Mouse (Mus musculus) R1 (cell line): ENCODE measurements around the gene Swsap1.
A peak's percentile ranks its signal among the peaks of the same experiment; 100 is the strongest.

Experiments
- DNase-seq: peaks from one replicate; pipeline ENCODE4 v3.0.0-alpha.2; 2018; ENCODE audit warnings: low read depth, low spot score

The Swsap1 gene

DNA sequence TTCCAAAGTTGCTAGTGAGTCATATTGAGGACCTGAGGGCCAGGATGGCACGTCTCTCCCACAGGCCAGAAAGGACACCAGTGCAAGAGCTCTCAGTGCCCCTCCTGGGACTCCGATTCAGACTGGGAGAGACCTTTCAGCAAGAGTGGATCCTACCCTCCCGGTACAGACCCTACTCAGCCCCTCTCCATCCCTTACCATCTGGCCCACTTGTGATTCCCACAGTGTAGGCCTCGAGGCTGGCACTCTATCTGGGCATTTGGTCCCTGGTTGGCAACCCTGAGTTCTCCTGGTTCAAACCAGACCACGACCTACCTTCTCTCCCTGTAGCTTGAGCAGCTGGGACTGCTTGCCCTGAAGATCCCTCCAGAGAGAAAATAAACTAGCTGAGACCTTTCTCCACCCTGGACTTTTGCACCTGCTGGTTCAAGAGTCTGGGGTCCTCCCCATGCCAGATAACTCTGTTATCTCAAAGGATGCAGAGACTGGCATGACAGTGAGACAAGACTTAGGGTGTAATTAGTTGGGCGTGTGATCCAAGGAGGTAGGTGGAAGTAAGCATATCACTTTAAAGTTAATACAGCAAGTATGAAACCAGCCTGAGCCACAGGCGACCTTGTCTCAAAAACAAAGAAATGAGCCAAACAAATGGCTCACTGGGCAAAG lies 20.0 kb upstream of the Swsap1 start:
- no peak for DNase-seq

DNA sequence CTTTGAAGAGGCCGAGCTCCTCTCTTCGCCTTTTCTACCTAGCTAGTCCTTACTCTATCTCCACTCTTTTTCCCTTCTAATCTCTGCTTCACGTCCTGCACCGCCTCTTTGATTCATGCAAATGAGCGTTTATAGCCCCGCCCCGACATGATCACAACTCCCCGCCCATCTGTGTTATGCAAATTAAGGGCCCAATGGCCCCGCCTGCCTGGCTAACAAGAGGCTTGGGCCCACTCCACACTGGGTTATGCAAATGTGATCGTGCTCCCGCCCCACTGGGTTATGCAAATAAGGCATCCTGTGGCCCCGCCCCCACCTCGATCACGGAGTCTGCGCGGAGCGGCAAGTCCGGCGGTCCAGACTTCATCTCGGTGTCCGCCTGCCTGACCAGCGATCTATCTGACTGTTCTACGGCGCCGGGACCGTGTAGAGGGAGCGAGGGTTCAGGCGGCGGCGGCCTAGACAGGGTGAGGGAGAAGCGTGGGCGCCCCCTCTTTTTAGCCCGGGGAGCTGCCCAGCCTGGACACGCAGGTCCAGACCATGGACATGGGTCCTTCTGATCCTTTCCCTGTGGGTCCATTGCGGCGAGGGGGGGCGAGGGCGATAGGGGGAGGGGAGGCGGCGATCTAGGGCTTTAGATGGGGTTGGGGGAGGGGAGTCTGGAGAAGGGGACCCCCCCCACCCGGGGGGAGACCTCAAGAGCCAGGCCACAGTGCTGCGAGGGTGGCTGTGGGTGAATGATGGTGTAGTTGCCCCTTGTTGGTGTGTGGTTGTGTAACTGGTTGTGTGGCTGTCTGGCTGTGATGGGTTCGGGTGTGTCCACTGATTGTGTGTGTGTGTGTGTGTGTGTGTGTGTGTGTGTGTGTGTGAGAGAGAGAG lies 18.6 kb upstream of the Swsap1 start, which contains the start of gene Plppr2:
TSS of gene Plppr2 (plus strand) at position 342 of the 879 bp plus-strand sequence.
- peak; percentile 98 for DNase-seq

DNA sequence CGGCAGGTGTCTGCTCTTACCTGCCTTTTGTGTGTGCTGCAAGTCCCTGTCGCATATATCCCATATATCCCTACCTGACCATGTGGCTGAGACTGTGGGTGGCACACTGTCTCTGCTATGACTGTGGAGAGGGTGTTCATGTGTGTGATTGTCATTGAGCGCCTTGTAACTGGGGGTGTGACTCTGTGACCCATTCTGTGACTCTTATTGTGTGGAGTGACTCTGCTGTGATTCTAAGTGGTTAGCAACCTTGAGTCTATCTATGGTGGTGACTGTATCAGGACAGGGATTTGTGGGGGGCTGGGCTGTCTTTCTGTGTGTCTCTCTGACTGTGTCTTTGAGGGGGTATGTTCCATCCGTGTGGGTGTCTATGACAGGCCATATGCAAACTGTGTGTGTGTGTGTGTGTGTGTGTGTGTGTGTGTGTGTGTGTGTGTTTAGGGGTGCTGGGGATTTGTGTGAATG lies 17.8 kb upstream of the Swsap1 start:
- DNase-seq: no peak

DNA sequence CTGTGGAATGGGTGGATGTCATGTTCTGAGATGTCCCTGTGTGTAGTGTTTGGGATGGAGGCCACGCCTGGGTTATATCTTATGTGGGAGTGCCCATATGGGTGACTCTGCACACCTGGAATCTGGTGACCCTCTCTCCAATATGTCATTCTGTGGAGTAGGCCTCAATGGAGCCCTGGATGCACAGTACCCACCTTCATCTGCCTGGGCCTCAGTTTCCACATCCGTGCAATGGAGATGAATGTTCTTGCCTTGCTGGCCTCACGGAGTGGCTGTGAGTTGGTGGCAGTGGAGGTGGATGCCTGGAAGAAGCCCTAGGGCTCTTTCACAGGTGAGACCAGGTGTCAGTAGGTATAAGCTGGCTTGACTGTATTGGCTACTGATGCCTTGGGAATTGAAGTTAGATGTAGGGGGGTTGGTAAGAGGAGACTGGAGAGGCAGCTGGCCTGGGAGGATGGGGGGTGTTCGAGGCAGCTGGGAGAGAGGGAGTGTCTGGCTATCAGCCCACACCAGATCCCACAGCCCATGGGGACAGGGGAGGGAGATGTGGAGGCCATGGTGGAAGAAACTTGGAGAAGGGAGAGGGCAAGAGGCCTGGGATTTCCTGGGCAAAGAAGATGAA lies 17.2 kb upstream of the Swsap1 start:
- no peak for DNase-seq

DNA sequence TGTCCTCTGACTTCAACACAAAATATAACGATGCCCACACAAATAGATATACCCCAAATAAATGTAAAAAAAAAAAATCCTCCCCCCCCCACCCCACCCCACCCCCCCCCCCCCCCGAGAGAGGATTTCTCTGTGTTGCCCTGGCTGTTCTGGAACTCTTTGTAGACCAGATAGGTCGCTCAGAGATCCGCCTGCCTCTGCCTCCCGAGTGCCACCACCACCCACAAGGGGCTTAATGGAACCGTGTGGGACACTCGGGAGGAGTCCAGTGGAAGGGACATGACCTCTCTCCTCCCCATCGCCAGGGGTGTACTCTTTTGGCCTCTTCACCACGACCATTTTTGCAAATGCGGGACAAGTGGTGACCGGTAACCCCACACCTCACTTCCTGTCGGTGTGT lies 12.5 kb upstream of the Swsap1 start:
- no peak for DNase-seq

DNA sequence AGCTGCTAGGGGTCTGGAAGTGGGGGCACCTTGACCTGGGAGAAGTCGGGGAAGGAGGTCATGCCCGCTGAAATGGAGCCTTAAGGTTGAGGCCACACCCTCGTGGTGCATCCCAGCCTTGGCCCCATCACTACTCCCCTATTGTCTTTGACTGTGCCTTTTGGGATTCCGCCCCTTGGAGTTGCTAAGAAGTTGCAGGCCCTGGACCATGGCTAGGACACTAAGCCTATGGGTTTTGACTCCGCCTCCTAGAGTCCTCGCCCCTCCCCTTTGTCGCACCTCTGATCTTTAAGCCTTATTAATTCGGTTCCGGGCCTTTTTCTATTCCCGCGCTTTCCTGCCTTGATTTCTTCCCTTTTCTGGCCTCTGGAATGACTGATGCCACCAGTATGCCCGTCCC lies 11.9 kb upstream of the Swsap1 start:
- peak; percentile 76 for DNase-seq

DNA sequence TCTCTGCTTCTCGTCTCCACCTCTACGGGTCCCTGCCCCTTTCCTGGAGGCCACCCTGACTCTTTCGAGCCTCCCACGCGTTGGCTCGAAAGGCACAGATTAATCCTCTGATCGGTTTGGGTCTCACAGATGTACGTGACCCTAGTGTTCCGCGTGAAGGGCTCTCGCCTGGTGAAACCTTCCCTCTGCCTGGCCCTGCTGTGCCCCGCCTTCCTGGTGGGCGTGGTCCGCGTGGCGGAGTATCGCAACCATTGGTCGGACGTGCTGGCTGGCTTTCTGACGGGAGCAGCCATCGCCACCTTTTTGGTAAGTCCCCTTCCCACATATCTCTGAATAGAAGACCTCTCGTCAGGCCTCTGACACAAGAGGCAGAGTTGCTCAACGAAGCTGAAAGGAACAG lies 11.3 kb upstream of the Swsap1 start:
- DNase-seq: peak; percentile 85

DNA sequence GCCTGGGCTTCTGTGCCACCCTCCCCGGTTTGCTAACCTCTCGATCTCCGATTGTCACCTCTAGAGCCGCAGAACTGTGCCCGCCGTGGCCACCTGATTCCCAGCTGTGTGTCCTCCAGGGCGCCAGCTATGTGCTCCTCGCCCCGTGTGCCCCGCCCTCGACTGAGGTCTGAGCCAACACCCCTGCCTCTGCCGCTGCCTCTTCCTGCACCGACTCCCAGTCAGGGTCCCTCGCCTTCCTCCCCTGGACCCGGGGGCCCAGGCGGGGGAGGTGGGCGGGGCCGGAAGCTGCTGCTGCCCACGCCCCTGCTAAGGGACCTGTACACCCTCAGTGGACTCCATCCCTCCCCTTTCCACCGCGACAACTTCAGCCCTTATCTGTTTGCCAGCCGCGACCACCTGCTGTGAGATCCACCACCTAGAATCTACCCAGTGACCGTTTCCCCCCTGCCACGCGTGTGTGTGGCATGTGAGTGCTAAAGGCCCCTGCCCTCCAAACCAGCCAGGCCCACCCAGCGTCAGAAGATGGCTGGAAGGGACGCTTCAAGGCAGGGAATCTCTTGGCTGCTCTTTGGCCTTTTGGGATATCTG lies 7.9 kb upstream of the Swsap1 start:
- DNase-seq: no peak

DNA sequence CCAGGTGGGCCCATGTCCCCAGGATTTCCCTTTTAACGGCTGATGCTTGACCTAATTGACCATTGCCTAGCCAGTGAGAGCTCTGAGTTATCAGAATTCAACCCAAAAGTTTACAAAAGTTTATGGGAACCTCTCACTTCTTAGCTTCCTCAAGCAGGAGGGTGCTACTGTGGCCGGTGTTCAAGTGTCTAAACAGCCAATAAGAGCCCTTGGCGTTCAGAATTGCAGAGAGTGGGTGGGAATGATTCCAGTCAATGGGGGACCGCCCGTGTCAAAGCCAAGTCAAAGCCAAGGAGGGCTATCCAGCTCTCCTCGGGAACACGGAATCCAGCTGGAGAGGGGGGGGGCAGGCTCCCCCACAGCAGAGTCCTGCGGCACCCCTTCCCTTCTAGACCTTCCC lies 7.4 kb upstream of the Swsap1 start:
- no peak for DNase-seq

DNA sequence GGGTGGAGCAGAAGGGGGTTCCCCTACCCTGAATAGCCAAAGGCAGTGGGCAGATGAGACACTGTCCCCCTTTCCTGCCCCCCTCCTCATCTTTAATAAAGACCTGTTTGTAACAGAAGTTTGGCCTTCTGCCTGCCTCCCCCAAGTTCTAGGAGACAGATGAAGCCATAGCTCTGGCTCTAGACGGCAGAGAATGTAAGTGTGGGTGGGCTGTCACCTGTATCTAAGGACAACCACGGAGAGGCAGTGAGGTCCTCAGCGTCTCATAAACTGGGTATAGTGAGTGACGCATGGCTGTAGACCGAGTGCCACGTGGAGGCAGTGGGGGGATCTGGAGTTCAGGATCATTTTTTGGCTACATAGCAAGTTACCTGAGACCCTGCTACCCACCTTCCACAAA lies 6.8 kb upstream of the Swsap1 start:
- no peak for DNase-seq

DNA sequence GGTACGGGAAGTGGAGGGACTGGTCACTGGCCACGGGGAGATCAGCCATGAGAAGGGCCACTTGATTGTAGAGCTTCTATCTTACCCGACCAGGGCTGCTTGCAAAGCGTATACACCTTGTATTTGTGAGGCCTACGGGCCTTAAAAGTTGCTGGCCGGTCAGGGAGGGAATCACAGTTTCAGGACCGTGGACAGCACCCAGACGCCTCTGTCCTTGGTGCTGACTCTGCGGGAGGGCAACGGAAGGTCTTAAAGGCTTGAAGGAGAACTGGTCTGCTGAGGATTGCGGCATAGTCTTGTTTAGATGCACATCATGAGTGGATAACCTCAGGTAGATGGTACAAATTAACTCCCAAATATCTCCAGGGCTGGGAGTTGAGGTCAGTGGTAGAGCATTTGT lies 5.2 kb upstream of the Swsap1 start:
- DNase-seq: peak; percentile 63

DNA sequence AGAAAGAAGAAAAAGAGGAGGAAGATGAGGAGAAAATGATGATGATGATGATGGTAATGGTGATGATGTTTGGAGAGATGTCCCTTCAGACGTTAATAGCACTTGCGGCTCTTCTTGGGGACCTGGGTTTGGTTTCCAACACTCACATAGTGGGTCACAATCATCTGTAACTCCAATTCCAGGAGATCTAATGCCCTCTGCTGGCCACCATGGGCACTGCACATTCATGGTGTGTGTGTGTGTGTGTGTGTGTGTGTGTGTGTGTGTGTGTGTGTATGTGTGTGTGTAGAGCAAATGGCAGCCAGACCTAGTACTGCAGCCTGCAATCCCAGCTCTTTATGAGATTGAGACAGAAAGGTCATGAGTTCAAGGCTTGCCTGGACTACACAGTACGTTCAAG lies 3.6 kb upstream of the Swsap1 start:
- peak; percentile 72 for DNase-seq

DNA sequence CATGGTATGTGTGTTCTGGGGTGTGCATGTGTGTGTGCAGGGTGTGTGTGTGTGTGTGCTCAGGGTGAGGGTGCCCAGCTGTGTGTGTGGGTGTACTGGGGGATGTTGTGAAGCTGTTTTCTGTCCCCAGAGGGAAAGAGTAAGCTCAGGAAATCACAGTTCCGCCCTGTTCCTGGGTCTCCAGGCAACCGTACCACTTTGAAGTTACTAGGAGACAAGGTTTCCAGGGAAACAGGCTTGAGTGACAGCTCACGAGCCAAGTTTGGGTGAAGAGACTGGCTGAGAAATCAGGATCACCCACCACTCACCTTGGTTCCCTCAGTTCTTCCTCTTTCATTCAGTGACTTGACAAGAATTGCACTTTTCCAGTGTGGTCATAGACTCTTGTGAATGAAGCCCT lies 2.0 kb upstream of the Swsap1 start:
- DNase-seq: peak; percentile 61

DNA sequence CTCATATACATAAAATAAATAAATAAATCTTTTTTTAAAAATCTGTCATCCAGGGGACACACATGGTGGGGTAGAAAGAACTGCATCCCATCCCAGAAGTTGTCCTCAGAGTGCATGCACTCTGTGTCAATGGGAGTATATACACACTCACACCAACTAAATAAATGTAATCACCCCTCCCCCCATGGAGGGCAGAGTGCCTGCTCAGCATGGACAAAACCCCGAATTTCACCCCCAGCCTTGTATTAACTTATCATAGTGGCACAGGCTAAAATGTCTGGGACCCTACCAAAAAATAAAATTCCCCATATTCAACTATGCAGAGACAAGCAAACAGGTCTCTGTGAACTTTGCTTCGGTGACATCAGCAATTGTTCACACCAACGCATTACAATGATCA lies 920 bp upstream of the Swsap1 start:
- DNase-seq: no peak

DNA sequence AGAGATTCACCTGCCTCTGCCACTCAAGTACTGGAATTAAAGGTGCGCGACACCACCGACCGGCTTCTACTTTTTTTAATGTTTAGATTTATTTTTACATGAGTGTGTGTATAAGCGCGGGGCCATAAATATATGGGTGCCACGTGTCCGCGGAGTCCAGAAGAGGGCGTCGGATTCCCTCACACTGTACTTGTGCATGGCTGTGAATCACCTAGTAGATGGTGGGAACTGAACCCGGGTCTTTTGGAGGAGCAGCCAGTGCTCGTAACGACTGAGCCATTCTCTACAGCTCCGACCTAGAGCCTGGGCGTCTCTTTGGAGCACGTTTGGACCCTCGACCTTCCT lies 358 bp upstream of the Swsap1 start:
- DNase-seq: no peak

DNA sequence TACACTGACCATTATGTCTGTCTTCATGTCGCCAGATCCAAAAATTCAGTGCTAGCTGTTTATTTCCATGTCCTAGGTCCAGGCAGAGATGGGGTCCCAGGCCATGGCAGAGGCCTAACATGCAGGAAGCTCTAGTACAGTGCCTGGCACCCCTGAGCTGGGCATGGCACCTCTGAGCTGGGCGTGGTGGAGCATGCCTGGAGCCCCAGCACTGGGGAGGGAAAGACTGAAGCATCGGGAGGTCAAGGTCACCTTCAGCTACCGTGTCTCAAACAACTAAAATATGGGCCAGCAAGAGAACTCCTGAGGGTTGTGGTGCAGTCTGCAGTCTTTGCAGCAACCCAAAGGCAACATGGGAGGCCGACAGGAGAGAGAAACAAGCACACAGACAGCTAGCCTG lies 2.8 kb downstream of the Swsap1 start:
- no peak for DNase-seq

DNA sequence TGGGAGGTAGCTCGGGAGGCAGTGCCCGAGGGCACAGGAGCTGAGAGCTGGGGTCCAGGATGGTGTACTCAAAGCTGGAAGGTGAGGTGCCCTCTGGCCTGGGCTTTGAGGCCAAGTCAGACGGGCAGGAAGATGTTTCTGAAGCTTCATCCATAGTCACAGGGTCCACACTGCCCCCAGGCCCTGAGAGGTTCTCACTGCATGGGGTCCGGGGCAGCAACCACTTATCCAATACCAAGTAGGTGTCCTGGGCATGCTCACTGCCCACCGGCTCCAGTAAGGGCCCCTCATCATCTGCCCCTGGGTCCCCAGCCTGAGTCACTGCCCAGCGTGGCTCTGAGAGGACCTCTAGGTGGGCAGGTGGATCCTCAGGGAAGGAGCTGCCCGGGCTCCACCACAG lies 3.7 kb downstream of the Swsap1 start:
- no peak for DNase-seq

DNA sequence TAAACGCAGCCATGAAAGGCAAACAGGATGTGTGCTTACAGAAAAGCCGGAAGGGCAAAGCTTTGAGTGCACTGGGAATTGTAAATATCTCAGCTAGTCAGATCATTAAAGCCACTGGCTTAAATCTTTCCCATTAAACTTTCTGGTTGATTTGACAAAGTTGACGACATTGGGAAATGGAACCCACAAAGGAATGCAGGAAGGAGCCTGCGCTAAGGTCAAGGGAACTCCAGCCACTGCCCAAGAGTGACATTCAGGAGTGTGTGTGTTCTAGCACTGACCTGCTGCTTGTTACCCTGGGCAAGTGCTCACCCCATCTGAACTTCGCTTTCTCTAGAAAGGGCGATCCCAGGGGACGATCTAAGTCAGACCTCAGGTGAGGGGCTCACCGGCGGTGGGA lies 4.6 kb downstream of the Swsap1 start:
- DNase-seq: no peak

DNA sequence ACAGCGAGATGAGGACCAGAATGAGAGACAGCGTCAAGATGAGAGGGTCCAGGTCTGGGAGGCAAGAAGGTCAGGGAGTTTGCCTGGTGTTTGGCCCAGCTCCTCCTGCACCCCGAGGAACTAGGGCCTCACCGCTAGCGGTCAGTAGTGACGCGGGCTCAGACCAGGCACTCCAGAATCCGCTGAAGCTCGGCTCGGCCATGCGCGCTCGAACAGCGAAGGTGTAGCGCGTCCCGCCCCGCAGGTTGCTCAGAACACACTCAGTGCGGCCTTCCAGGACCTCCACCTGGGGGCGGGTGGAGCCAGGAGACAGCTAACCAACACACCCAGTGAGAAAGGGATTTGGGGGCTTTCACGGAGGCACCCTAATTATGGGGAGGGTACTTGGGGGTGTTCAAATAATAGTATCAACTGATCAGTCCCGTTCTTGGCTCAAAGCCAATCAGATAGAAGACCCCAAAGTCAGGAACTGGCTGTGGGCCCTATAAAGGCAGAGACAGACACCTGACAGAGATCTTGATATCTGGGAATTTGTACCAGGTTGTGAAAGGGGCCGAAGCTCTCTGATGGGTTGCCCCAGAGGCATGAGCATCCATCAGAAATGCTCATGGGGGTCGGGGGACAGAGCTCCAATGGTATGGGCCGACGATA lies 5.1 kb downstream of the Swsap1 start:
- DNase-seq: no peak

DNA sequence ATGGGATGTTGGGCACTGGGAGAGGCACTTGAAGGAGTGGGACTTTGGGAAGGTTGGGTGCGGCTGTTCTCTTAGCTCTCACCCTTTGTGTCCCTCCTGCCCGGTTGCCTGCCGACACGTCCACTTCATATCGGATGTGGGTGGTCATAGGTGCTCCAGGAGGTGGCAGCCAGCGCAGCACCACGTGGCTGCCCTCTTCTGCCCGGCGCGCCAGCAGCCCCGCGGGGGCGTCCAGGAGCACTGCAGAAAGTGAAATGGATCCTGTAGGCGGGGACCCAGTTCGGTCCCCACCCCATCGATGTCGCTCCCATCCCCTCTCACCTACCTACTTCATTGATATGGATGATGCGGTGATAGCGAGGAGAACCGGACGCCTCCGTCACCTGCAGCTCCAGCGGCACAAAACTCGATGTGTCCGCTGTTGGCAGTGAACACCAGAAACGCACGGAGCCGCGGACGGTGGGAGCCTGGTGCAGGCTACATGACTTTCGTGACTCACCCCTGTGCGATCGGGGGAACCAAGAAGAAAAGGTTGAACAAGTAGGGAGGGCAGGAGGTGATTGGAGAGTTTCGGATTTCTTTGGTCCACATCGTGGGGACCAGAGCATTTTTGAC lies 5.9 kb downstream of the Swsap1 start:
- no peak for DNase-seq

DNA sequence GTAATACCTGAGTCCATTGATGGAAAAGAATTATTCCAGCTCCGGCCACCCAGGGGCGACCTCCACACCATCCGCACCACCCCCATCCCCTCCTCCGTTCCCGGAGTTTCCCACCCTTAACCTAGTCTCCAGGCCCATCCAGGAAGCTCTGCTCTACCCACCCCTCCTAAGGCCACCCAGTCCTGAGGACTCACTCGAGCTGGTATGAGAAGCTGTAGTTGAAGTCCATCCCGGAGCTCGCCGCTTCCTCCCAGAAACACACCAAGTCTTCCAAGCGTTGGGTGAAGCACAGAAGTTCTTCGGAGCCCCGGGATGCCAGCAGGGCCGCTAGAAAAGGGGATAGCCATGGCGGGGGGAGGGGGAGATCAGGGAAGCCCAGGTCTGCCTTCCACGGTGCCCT lies 6.5 kb downstream of the Swsap1 start:
- no peak for DNase-seq
